Mouse (Mus musculus): Measurements from ENCODE around the gene Dock1. TPM values are rescaled to one million over a fixed set of nuclear protein-coding genes. Genes with fewer than 3 reads are reported as not detected.

Dock1 gene
- total RNA-seq, 2 experiments from 2014 or later = 6.6 to 9.5 TPM

DNA sequence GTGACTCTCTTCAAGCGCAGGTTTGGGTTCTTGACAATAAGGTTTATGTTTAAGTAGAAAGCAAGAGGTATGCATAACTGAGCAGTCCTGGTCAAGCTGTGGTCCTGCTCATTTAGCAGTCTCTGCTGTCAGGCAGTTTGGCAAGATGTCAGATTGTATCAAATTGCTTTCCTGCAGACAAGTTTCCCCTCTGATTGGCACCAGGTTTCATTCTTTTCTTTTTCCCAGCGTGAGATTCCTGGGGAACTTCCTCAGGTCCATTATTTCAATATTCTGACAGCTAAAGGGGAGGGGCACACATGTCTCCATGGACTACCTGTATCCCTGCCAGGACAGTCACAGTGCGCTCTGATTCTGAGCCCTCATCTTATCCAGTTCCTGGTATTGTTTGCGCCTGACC lies 153.4 kb downstream of the Dock1 start:
- no peak for TF ChIP-seq CTCF (IDR thresholded peaks at IDR 0.05)
- no peak overlapping the region for H3K27ac ChIP-seq
- DNase-seq = no peak
- intact Hi-C loops (cut with DNase I) = no loop called here
- H3K4me3 ChIP-seq = no peak overlapping the region

DNA sequence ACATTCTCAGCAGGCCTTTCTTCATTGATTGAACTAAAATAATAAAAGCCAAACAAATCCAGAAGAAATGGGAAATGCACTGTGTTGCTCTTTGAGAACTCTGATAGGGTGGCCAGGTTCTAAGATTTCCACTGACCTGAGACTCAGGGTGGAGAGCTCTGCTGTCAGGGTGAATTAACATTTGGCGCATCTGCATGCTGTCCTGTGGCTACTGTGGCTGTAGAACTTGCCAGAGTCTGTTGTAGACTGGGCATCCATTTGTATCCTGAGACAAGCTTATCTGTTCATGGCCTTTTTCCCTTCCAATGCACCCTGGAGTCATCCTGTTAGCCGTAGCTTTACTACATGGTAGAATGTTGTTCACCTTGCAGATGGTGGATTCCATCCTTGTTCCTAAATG lies 169.6 kb downstream of the Dock1 start:
- no peak for TF ChIP-seq CTCF (IDR thresholded peaks at IDR 0.05)
- no peak for DNase-seq
- no peak overlapping the region for H3K4me3 ChIP-seq
- intact Hi-C loops (cut with DNase I) = no loop called here
- no peak overlapping the region for H3K27ac ChIP-seq

DNA sequence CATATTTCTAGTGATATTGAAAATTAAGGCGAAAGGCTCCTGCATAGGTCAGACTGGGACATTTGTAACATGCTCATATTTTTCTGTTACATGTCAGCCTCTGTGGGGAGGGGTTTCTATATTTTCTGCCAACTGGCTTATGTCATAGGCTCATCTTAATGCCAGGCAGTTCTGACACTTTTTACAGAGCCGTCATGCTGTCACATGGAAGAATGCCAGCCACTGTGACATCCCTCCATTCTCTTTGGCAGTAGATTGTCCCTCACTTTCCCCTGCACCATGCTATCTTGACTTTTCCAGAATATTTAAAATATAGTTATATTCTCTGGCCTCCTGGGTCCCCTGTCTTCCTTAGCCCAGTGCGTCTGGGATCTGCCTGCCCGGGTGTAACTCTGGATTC lies 172.3 kb downstream of the Dock1 start:
- no peak for TF ChIP-seq CTCF (IDR thresholded peaks at IDR 0.05)
- no peak for DNase-seq
- intact Hi-C loops (cut with DNase I) = no loop called here
- H3K4me3 ChIP-seq = no peak overlapping the region
- H3K27ac ChIP-seq = no peak overlapping the region

DNA sequence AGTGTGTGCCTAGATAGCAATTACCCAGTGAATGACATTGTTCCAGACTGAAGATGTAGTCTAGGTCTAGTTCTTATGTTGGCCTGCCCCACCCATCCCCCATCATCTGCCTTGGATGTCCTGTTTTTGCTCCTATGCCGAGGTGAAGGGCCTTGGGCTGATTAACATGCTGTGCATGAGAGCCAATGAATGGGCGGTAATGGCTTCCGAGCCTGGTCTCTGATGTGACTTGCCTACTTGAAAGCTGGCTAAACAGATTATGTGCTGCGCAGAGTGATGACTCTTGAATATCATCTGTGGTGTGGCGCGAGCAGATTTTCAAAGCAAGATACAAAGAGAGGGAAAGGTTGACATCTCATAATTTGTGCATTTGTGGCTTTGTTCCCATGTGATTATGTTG lies 191.5 kb downstream of the Dock1 start:
- H3K27ac ChIP-seq = no peak overlapping the region
- intact Hi-C loops (cut with DNase I) = no loop called here
- H3K4me3 ChIP-seq = no peak overlapping the region
- no peak for TF ChIP-seq CTCF (IDR thresholded peaks at IDR 0.05)
- DNase-seq = no peak

DNA sequence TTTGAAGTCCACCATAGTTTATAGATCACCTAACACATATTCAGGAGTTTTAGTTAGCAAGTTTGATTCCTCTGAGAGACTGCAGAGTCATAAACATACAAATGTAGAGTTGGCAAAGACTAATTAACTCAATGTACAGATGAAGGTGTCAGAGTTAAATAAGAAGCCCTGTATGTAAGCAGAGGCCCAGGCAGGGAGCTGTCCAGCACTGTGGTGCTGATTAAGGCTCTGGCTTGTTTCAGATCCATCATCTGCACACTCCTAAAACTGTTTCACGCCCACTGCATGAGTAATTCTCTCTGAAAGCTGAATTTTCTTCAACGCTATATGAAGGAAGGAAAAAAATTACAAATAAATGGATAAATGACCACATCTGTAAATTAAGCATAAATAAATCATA lies 193.7 kb downstream of the Dock1 start:
- intact Hi-C loops (cut with DNase I) = no loop called here
- H3K27ac ChIP-seq = no peak overlapping the region
- no peak for TF ChIP-seq CTCF (IDR thresholded peaks at IDR 0.05)
- peak; percentile 38 for DNase-seq
- no peak overlapping the region for H3K4me3 ChIP-seq

DNA sequence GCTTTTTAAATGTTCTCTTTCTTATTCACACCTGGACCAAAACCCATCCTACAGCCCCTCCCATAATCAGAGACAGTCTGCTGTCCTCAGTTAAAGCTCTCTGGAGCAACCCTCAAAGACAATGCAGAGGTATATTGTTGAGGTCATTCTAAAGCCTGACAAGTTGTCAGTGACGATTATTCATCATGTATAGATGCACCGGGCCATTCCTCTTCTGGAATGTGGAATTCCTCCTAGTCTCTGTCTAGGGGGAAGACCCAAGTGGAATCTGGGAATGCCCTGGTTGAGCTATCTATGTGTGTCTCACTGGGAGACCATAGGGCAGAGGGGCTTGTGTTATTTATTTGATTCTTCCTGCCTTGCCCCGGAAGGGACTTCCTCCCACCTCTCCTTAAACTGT lies 202.1 kb downstream of the Dock1 start:
- DNase-seq = no peak
- intact Hi-C loops (cut with DNase I) = no loop called here
- TF ChIP-seq CTCF (IDR thresholded peaks at IDR 0.05) = no peak
- Histone ChIP-seq H3K27ac (no peak overlapping the region), H3K4me3 (no peak overlapping the region)

DNA sequence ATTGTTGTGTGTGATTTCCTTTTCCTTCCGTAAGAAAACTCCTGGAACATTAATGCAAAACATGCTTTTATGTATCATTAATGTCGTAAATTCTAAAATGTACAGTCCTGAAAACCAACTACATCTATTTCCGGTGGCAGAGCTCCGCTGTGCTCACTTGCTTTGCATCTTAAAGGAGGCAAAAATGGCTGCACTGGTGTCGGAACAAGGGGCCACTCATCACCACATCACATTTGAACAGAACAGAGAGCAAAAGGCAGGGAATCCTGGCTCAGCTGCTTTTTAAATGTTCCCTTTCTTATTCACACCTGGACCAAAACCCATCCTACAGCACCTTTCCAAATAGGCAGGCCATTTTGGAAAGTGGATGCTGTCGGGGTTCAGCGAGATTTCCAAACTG lies 202.5 kb downstream of the Dock1 start:
- Histone ChIP-seq H3K4me3 (no peak overlapping the region), H3K27ac (no peak overlapping the region)
- no peak for DNase-seq
- intact Hi-C loops (cut with DNase I) = no loop called here
- no peak for TF ChIP-seq CTCF (IDR thresholded peaks at IDR 0.05)

DNA sequence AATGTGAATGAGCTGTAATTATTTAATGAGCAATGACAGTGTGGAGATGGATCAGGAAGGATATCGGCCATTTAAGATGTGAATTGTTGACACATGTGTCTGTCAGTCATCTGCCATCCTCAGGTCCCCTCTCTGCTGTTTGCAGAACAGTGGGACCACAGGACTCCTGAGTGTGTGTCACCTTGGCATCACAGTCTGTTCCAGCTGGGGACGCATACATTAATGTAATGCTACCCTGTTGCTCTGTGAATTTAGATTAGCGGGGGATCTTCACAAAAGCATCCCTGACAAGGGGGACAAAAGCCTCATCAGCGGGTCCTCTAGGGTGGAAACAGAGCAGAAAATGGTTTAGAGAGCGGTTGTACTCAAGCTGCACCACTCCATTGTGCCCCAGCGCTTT lies 208.5 kb downstream of the Dock1 start:
- intact Hi-C loops (cut with DNase I) = no loop called here
- H3K27ac ChIP-seq = no peak overlapping the region
- no peak overlapping the region for H3K4me3 ChIP-seq
- DNase-seq = no peak
- no peak for TF ChIP-seq CTCF (IDR thresholded peaks at IDR 0.05)

DNA sequence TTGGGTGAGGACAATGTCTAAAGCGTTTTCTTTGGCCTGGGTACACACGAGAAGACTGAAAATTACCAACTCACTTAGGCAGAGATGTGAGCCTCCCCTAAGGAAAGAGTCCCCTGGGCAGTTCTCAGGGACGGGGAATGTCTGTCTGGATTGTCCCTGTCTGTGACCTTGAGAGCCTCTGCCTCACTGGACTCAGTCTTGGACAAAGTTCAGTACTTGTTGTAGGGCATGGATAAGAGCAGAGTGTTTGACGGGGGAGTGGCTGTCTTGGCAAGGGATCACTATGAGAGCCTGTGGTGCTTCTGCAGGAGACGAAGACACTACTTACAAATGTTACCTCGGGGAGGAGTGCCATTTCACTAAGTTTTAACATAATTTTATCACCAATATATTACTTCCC lies 210.0 kb downstream of the Dock1 start:
- Histone ChIP-seq H3K27ac (no peak overlapping the region), H3K4me3 (no peak overlapping the region)
- intact Hi-C loops (cut with DNase I) = no loop called here
- no peak for TF ChIP-seq CTCF (IDR thresholded peaks at IDR 0.05)
- no peak for DNase-seq

DNA sequence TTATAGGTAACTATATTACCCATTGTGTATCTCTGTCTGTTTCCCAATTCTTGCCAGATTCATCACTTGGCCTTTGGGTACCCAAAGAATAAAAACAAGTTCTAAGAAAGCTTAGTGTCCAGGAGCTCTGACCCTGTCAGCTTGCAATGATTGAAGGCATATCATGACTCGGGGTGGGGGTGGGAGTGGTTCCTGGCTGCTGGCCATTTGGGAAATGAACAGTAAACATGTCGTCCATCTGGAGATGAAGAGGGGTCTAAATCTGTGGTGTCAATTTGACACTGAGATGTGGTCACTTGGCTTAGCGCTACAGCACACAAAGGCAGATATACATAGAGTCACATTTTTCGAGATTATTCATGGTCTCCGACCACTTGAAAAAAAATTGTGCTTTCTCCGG lies 213.1 kb downstream of the Dock1 start:
- no peak overlapping the region for H3K4me3 ChIP-seq
- no peak for TF ChIP-seq CTCF (IDR thresholded peaks at IDR 0.05)
- intact Hi-C loops (cut with DNase I) = no loop called here

DNA sequence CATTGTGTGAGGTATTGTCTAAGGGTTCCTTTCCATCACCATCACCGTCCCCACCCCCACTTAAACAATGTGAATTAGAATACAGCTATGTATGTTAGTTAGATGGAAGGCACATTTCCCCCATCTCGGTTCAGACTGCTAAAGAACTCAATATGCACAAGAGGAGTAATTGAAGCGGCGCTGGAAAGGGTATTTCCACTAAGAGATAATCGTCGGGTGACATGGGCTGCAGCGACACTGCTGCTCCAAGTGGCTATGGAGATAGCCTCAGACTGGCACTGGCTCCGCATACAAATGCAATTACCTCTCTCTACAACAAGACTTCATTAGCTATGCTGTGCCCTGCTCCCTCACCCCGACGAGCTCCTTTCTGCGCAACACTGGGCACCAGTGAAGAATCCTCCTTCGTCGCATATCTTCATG lies 222.0 kb downstream of the Dock1 start:
- intact Hi-C loops (cut with DNase I) = no loop called here
- DNase-seq = no peak
- TF ChIP-seq CTCF (IDR thresholded peaks at IDR 0.05) = no peak
- no peak overlapping the region for H3K4me3 ChIP-seq
- H3K27ac ChIP-seq = no peak overlapping the region

More for the DNA sequence above, 213.1 kb downstream of the Dock1 start:
- no peak for DNase-seq
- no peak overlapping the region for H3K27ac ChIP-seq

DNA sequence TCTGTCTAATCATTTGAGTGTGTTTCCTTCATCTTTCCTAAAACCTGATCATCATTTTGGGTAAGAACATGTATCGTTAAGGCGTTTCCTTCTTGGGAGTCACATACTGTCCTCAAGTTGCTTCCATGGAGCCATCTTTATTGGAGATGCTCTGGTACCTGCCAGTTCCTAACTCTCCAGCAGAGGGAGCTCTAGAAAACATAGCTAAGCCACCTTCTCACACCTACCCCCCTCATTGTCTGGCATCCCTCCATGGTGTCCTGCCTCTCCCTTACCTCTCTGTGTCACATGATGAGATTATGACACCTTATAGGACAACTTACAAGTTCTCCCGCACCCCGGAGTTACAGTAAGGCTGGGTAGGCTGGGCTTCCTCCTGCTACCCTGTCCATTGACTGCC lies 222.5 kb downstream of the Dock1 start:
- intact Hi-C loops (cut with DNase I) = no loop called here
- DNase-seq = peak; percentile 16
- Histone ChIP-seq H3K4me3 (no peak overlapping the region), H3K27ac (no peak overlapping the region)
- TF ChIP-seq CTCF (IDR thresholded peaks at IDR 0.05) = peak; percentile 50

DNA sequence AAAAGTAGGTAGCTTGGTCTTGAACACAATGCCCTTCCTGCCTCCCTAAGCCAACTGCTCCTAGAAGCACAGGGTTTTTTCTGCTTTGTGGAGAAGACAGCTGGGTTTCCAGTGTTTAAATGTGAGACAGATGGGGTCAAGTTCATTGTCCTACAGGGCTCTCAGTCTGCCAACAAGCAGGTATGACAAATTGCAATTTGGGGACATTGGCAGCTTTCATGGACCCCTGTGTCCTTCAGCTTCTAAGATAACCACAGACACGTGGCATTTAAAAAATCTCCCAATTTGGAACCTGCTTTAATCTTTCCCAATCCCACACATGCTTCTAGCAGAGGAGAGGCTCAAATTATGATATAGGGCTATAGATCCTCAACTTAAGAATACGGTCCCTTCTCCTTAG lies 224.2 kb downstream of the Dock1 start:
- intact Hi-C loops (cut with DNase I) = no loop called here

DNA sequence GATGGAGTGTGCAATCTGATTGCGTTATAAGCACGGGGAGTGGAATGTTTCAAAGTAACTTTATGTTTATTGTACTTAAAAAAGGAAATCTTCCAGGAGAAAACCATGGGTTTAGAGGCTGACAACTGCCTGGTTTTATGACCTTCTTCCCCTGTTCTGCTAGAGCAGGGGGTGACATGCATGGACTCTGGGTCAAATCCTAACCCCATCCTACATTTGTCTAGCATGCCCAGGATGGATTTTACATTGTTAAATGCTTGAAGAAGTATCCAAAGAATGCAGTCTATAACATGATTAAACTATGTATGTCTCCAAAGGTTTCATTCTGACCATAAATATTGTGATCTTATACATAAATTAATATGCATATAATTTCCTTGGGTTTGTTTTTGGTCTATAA lies 229.0 kb downstream of the Dock1 start:
- TF ChIP-seq CTCF (IDR thresholded peaks at IDR 0.05) = no peak
- H3K4me3 ChIP-seq = no peak overlapping the region
- intact Hi-C loops (cut with DNase I) = no loop called here
- no peak overlapping the region for H3K27ac ChIP-seq
- no peak for DNase-seq

More for the DNA sequence above, 224.2 kb downstream of the Dock1 start:
- no peak for TF ChIP-seq CTCF (IDR thresholded peaks at IDR 0.05)
- no peak for DNase-seq
- Histone ChIP-seq H3K4me3 (no peak overlapping the region), H3K27ac (no peak overlapping the region)

DNA sequence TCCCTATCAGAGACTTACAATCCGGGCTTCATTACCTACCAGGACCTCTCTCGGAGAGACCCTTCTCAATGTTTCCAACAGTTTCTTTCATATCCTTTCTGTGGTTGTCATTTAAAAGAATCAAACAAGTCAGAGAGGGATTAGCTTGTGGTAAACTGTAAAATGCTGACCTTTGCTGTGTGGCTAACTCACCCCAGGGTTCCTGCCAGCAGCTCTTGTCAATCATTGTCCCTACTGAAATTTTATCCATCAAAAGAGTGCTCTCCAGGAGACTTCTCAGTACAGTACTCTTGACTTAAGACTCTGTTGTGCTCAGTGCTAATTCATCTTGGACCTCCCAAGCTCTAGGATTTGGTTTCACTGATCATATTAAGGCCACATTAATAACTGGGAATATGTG lies 231.5 kb downstream of the Dock1 start:
- no peak overlapping the region for H3K4me3 ChIP-seq
- no peak for DNase-seq
- intact Hi-C loops (cut with DNase I) = no loop called here
- no peak for TF ChIP-seq CTCF (IDR thresholded peaks at IDR 0.05)
- no peak overlapping the region for H3K27ac ChIP-seq
